Mouse (Mus musculus) lung, postnatal 0 days (tissue): ENCODE measurements around the gene Fndc11. TPM values are rescaled to one million over a fixed set of nuclear protein-coding genes. Genes with fewer than 3 reads are reported as not detected.

ENCODE experiments used
- ATAC-seq: fragments of 200-750 bp; cut with Nextera tagmentation; 2 replicates; pipeline ENCODE4 v1.8.0; 2017; ENCODE audit warnings: moderate library complexity
- DNase-seq: peaks from one replicate; pipeline ENCODE4 v3.0.0-alpha.2; 2016; ENCODE audit warnings: low spot score
- H3K27ac ChIP-seq: fragments of 300-500 bp; sonication (generic); 2 replicates; pipeline ENCODE4 v1.5.1; 2014; ENCODE audit warnings: antibody characterized with exemption, mild to moderate bottlenecking, low read length, mixed read lengths
- H3K27me3 ChIP-seq: fragments of 300-500 bp; sonication (generic); replicated peaks from 2 replicates; pipeline ENCODE4 v1.6.1; 2014; ENCODE audit warnings: low read length, mixed read lengths; ENCODE audit not compliant: insufficient read depth
- H3K36me3 ChIP-seq: fragments of 300-500 bp; sonication (generic); 2 replicates; pipeline ENCODE4 v1.6.1; 2014; ENCODE audit warnings: low read length, mixed read lengths; ENCODE audit not compliant: insufficient read depth
- H3K4me1 ChIP-seq: fragments of 300-500 bp; sonication (generic); 2 replicates; pipeline ENCODE4 v1.6.1; 2014; ENCODE audit warnings: antibody characterized with exemption, low read depth, low read length, mixed read lengths; ENCODE audit not compliant: insufficient read depth
- H3K4me2 ChIP-seq: fragments of 300-500 bp; sonication (generic); replicated peaks from 2 replicates; pipeline ENCODE4 v1.6.1; 2014; ENCODE audit warnings: low read depth, mild to moderate bottlenecking, low read length, moderate library complexity, mixed read lengths
- H3K4me3 ChIP-seq: fragments of 300-500 bp; sonication (generic); 2 replicates; pipeline ENCODE4 v1.5.1; 2014; ENCODE audit warnings: low read depth, low read length
- H3K9ac ChIP-seq: fragments of 300-500 bp; sonication (generic); replicated peaks from 2 replicates; pipeline ENCODE4 v1.6.1; 2014; ENCODE audit warnings: low read depth, mild to moderate bottlenecking
- H3K9me3 ChIP-seq: fragments of 300-500 bp; sonication (generic); 2 replicates; pipeline ENCODE4 v1.6.1; 2016; ENCODE audit warnings: low read length, mixed read lengths
- CTCF ChIP-seq: IDR thresholded peaks from 2 replicates; pipeline ENCODE4 v1.5.1; 2016; ENCODE audit warnings: antibody characterized with exemption, mild to moderate bottlenecking
- EP300 ChIP-seq: IDR thresholded peaks from 2 replicates; pipeline ENCODE4 v1.6.1; 2016; ENCODE audit warnings: antibody characterized with exemption, mild to moderate bottlenecking, control low read depth
- WGBS: fragments of 180-500 bp; shearing (Covaris S2); extraction: QIAGEN DNeasy Blood & Tissue Kit; methylation state at CpG from one replicate; pipeline ENCODE4 v1.1.7; 2014; 5-methylcytosine and 5-hydroxymethylcytosine counted together
- polyA plus RNA-seq: library from polyadenylated mRNA; unstranded; fragments of >200 nt; fragmentation: Nextera tagmentation; extraction: Ambion mirVana; gene quantifications from 2 replicates; pipeline ENCODE4 v1.2.1, GENCODE M21; 2015

Fndc11 gene
- polyA plus RNA-seq, 1 experiment from 2014 or later, result 0.91 TPM

GRCm38 (mm10) chr2:181241602-181242313 is 21.9 kb downstream of the Fndc11 start, which contains the start of gene Helz2:
Gene Helz2, minus strand, starts transcription at chr2:181242027.
- no peak for TF ChIP-seq EP300
- no peak for TF ChIP-seq CTCF
- peak within 1 kb of the TSS; percentile 64 for H3K4me2 ChIP-seq
- H3K4me3 ChIP-seq, result peak within 1 kb of the TSS; percentile 76
- peak; percentile 91 for DNase-seq
- no peaks in the 10 kb centered on the region for H3K27me3 ChIP-seq
- H3K9ac ChIP-seq, result peak within 1 kb of the TSS; percentile 78
- WGBS, result 6% methylated on average over 16 of the region's 16 CpGs
- peaks cover 12% of the 10 kb centered on the region; the same call in 1 of the 2 replicates for H3K4me1 ChIP-seq
- H3K9me3 ChIP-seq, result no peaks in the 10 kb centered on the region
- peak within 1 kb of the TSS; percentile 66 for H3K27ac ChIP-seq
- H3K36me3 ChIP-seq, result 0 out of 2 replicates have a peak, but pooled peaks cover 18% of the 10 kb centered on the region
- peak; percentile 93 for ATAC-seq

- 30% methylated on average over 3 of the region's 3 CpGs for WGBS
- H3K36me3 ChIP-seq, result 0 out of 2 replicates have a peak, but pooled peaks cover 13% of the 10 kb centered on the region
- H3K9ac ChIP-seq, result peak overlapping the region; percentile 78; the same call in 1 of the 2 replicates
- no peak; the same call in 1 of the 2 replicates for ATAC-seq
- peak overlapping the region; percentile 66; the same call in 1 of the 2 replicates for H3K27ac ChIP-seq
- TF ChIP-seq EP300 (no peak), CTCF (no peak)
- peaks cover 12% of the 10 kb centered on the region; the same call in 1 of the 2 replicates for H3K4me1 ChIP-seq
- H3K4me2 ChIP-seq, result peak overlapping the region; percentile 64
- peak overlapping the region; percentile 76 for H3K4me3 ChIP-seq
- no peaks in the 10 kb centered on the region for H3K27me3 ChIP-seq
- no peaks in the 10 kb centered on the region for H3K9me3 ChIP-seq
- no peak for DNase-seq
Measured at GRCm38 (mm10) chr2:181242314-181242665, 22.5 kb downstream of the Fndc11 start.

GRCm38 (mm10) chr2:181243706-181244394 is 24.0 kb downstream of the Fndc11 start:
- ATAC-seq, result peak; percentile 34; the same call in 1 of the 2 replicates
- no peak overlapping the region for H3K27ac ChIP-seq
- WGBS, result 31% methylated on average over 11 of the region's 11 CpGs

GRCm38 (mm10) chr2:181245031-181245430 is 25.2 kb downstream of the Fndc11 start:
- no peaks in the 10 kb centered on the region for H3K9me3 ChIP-seq
- peaks cover 12% of the 10 kb centered on the region; the same call in 1 of the 2 replicates for H3K4me1 ChIP-seq
- H3K27me3 ChIP-seq, result no peaks in the 10 kb centered on the region
- no peak for TF ChIP-seq CTCF
- TF ChIP-seq EP300, result no peak
- H3K27ac ChIP-seq, result no peak overlapping the region
- H3K36me3 ChIP-seq, result no peaks in the 10 kb centered on the region
- no peak overlapping the region for H3K4me2 ChIP-seq
- ATAC-seq (no peak), DNase-seq (no peak)
- no peak overlapping the region for H3K9ac ChIP-seq
- whole genome bisulfite sequencing, result 26% methylated on average over 2 of the region's 2 CpGs
- no peak overlapping the region for H3K4me3 ChIP-seq

More at GRCm38 (mm10) chr2:181243706-181244394, 24.0 kb downstream of the Fndc11 start:
- H3K4me2 ChIP-seq, result peak overlapping the region; percentile 6; the same call in 1 of the 2 replicates
- no peaks in the 10 kb centered on the region for H3K9me3 ChIP-seq
- 0 out of 2 replicates have a peak, but pooled peaks cover 5% of the 10 kb centered on the region for H3K36me3 ChIP-seq
- TF ChIP-seq EP300, result no peak
- TF ChIP-seq CTCF, result no peak
- peak; percentile 64 for DNase-seq
- H3K9ac ChIP-seq, result no peak overlapping the region
- no peak overlapping the region for H3K4me3 ChIP-seq
- peaks cover 12% of the 10 kb centered on the region; the same call in 1 of the 2 replicates for H3K4me1 ChIP-seq
- H3K27me3 ChIP-seq, result no peaks in the 10 kb centered on the region

GRCm38 (mm10) chr2:181249217-181249616 is 29.4 kb downstream of the Fndc11 start:
- Histone ChIP-seq H3K4me3 (no peak overlapping the region), H3K4me1 (no peaks in the 10 kb centered on the region), H3K27me3 (no peaks in the 10 kb centered on the region), H3K9me3 (no peaks in the 10 kb centered on the region), H3K36me3 (peaks cover 14% of the 10 kb centered on the region; the same call in 1 of the 2 replicates), H3K9ac (no peak overlapping the region), H3K4me2 (no peak overlapping the region), H3K27ac (no peak overlapping the region)
- ATAC-seq (no peak), DNase-seq (no peak)
- WGBS, result 72% methylated on average over 10 of the region's 10 CpGs
- TF ChIP-seq CTCF (no peak), EP300 (no peak)

GRCm38 (mm10) chr2:181251841-181252240 is 32.0 kb downstream of the Fndc11 start:
- ATAC-seq, result no peak
- H3K27me3 ChIP-seq, result no peaks in the 10 kb centered on the region
- 76% methylated on average over 1 of the region's 1 CpGs for WGBS
- H3K4me3 ChIP-seq, result no peak overlapping the region
- no peaks in the 10 kb centered on the region for H3K4me1 ChIP-seq
- H3K4me2 ChIP-seq, result no peak overlapping the region
- H3K9ac ChIP-seq, result no peak overlapping the region
- no peak for TF ChIP-seq CTCF
- TF ChIP-seq EP300, result no peak
- DNase-seq, result no peak
- H3K27ac ChIP-seq, result no peak overlapping the region
- H3K36me3 ChIP-seq, result peaks cover 31% of the 10 kb centered on the region
- H3K9me3 ChIP-seq, result no peaks in the 10 kb centered on the region
